Mouse (Mus musculus): ENCODE data around the gene Cep112.

DNA sequence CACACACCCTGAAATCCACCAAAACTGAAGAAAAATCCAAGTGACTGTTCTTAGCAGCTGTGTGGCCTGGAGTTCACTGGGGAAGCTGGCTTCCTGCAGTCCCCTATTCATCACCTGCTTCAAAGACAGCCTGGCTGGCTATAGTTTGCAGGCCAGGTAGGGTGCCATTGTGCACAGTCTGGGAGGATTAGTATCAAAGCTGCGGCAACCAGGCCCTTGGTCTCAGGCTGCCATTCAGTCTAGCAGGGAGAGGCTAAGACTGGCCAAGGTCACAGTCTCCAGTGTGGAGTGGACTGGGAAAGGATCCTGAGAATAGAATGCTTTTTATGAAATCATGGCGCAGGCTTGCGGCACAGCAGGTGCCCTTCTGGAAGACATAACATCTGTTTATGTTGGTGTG, 180.3 kb downstream of the Cep112 start:
- TF ChIP-seq CTCF (IDR thresholded peaks at IDR 0.05; ENCODE audit: borderline replicate concordance, insufficient read depth, low read depth, low read length): no peak
- no peak for TF ChIP-seq POLR2A (IDR thresholded peaks at IDR 0.05; ENCODE audit: borderline replicate concordance, insufficient read depth, low read length)

All from cerebellum, adult 2 months (tissue).